Mouse (Mus musculus): ENCODE measurements around the gene Tomm7. TPM values are rescaled to one million over a fixed set of nuclear protein-coding genes. Genes with fewer than 3 reads are reported as not detected.
"Not testable (repeated sequence)": the region's sequence is repeated elsewhere in the genome, so short reads cannot be mapped to it uniquely, and the experiment has no call there.

The Tomm7 gene
- polyA plus RNA-seq, 1 experiment: 125 TPM

- no peaks in the 10 kb centered on the region for H3K36me3 ChIP-seq (ENCODE audit: control insufficient read depth, insufficient read depth)
- H3K27me3 ChIP-seq (ENCODE audit: control insufficient read depth, insufficient read depth, insufficient read length): no peaks in the 10 kb centered on the region
- TF ChIP-seq MYOD1 (IDR thresholded peaks at IDR 0.05; ENCODE audit: control insufficient read depth, insufficient read length, low read depth): no peak
- no peak for TF ChIP-seq FOSL1 (IDR thresholded peaks at IDR 0.05; ENCODE audit: insufficient read depth, low read length, poor library complexity, severe bottlenecking)
- TF ChIP-seq MYOG (IDR thresholded peaks at IDR 0.05; ENCODE audit: control insufficient read depth, extremely low read depth, insufficient read length): no peak
- no peak for TF ChIP-seq CEBPB (IDR thresholded peaks at IDR 0.05; ENCODE audit: low read depth)
- TF ChIP-seq MAX (IDR thresholded peaks at IDR 0.05): no peak
- TF ChIP-seq USF1 (IDR thresholded peaks at IDR 0.05; ENCODE audit: low read depth): no peak
- TF ChIP-seq CTCF (IDR thresholded peaks at IDR 0.05; ENCODE audit: control insufficient read depth, insufficient read depth, insufficient read length): no peak
- H3K79me2 ChIP-seq (ENCODE audit: control insufficient read depth, insufficient read depth): no peaks in the 10 kb centered on the region
- no peak overlapping the region for H3ac ChIP-seq (ENCODE audit: control insufficient read depth, insufficient read length, low read depth)
- H3K79me3 ChIP-seq (ENCODE audit: low read depth): no peaks in the 10 kb centered on the region
- H3K4me3 ChIP-seq (ENCODE audit: insufficient read depth, poor library complexity, severe bottlenecking): no peak overlapping the region
These were observed 30.5 kb upstream of the Tomm7 start for GRCm38 (mm10) chr5:23874457-23874856.

GRCm38 (mm10) chr5:23872586-23872985 is 28.6 kb upstream of the Tomm7 start:
- H3ac ChIP-seq (ENCODE audit: control insufficient read depth, insufficient read length, low read depth): no peak overlapping the region
- H3K4me3 ChIP-seq (ENCODE audit: insufficient read depth, poor library complexity, severe bottlenecking): no peak overlapping the region
- no peaks in the 10 kb centered on the region for H3K27me3 ChIP-seq (ENCODE audit: control insufficient read depth, insufficient read depth, insufficient read length)
- H3K79me2 ChIP-seq (ENCODE audit: control insufficient read depth, insufficient read depth): no peaks in the 10 kb centered on the region
- H3K79me3 ChIP-seq (ENCODE audit: low read depth): no peaks in the 10 kb centered on the region
- TF ChIP-seq USF1 (IDR thresholded peaks at IDR 0.05; ENCODE audit: low read depth) (no peak), CEBPB (IDR thresholded peaks at IDR 0.05; ENCODE audit: low read depth) (no peak), FOSL1 (IDR thresholded peaks at IDR 0.05; ENCODE audit: insufficient read depth, low read length, poor library complexity, severe bottlenecking) (no peak), MAX (IDR thresholded peaks at IDR 0.05) (no peak), CTCF (IDR thresholded peaks at IDR 0.05; ENCODE audit: control insufficient read depth, insufficient read depth, insufficient read length) (no peak), MYOG (IDR thresholded peaks at IDR 0.05; ENCODE audit: control insufficient read depth, extremely low read depth, insufficient read length) (no peak), MYOD1 (IDR thresholded peaks at IDR 0.05; ENCODE audit: control insufficient read depth, insufficient read length, low read depth) (no peak)
- no peaks in the 10 kb centered on the region for H3K36me3 ChIP-seq (ENCODE audit: control insufficient read depth, insufficient read depth)

- H3K36me3 ChIP-seq (ENCODE audit: control insufficient read depth, insufficient read depth); H3K4me3 ChIP-seq (ENCODE audit: insufficient read depth, poor library complexity, severe bottlenecking); H3K79me3 ChIP-seq (ENCODE audit: low read depth); H3ac ChIP-seq (ENCODE audit: control insufficient read depth, insufficient read length, low read depth); H3K79me2 ChIP-seq (ENCODE audit: control insufficient read depth, insufficient read depth); H3K27me3 ChIP-seq (ENCODE audit: control insufficient read depth, insufficient read depth, insufficient read length): not testable (repeated sequence)
These were observed 27.4 kb upstream of the Tomm7 start for GRCm38 (mm10) chr5:23871323-23871722.

- no peak overlapping the region for H3ac ChIP-seq (ENCODE audit: control insufficient read depth, insufficient read length, low read depth)
- no peaks in the 10 kb centered on the region for H3K79me3 ChIP-seq (ENCODE audit: low read depth)
- no peak overlapping the region for H3K4me3 ChIP-seq (ENCODE audit: insufficient read depth, poor library complexity, severe bottlenecking)
- no peak for TF ChIP-seq MAX (IDR thresholded peaks at IDR 0.05)
- TF ChIP-seq USF1 (IDR thresholded peaks at IDR 0.05; ENCODE audit: low read depth): no peak
- TF ChIP-seq MYOD1 (IDR thresholded peaks at IDR 0.05; ENCODE audit: control insufficient read depth, insufficient read length, low read depth): no peak
- TF ChIP-seq FOSL1 (IDR thresholded peaks at IDR 0.05; ENCODE audit: insufficient read depth, low read length, poor library complexity, severe bottlenecking): no peak
- no peak for TF ChIP-seq CEBPB (IDR thresholded peaks at IDR 0.05; ENCODE audit: low read depth)
- TF ChIP-seq MYOG (IDR thresholded peaks at IDR 0.05; ENCODE audit: control insufficient read depth, extremely low read depth, insufficient read length): no peak
- TF ChIP-seq CTCF (IDR thresholded peaks at IDR 0.05; ENCODE audit: control insufficient read depth, insufficient read depth, insufficient read length): no peak
- no peaks in the 10 kb centered on the region for H3K36me3 ChIP-seq (ENCODE audit: control insufficient read depth, insufficient read depth)
- H3K79me2 ChIP-seq (ENCODE audit: control insufficient read depth, insufficient read depth): no peaks in the 10 kb centered on the region
- no peaks in the 10 kb centered on the region for H3K27me3 ChIP-seq (ENCODE audit: control insufficient read depth, insufficient read depth, insufficient read length)
These were observed 22.0 kb upstream of the Tomm7 start for GRCm38 (mm10) chr5:23865941-23866340.

- Histone ChIP-seq H3K27me3 (ENCODE audit: control insufficient read depth, insufficient read depth, insufficient read length) (no peaks in the 10 kb centered on the region), H3K4me3 (ENCODE audit: insufficient read depth, poor library complexity, severe bottlenecking) (no peak overlapping the region), H3ac (ENCODE audit: control insufficient read depth, insufficient read length, low read depth) (no peak overlapping the region), H3K79me2 (ENCODE audit: control insufficient read depth, insufficient read depth) (no peaks in the 10 kb centered on the region), H3K79me3 (ENCODE audit: low read depth) (no peaks in the 10 kb centered on the region), H3K36me3 (ENCODE audit: control insufficient read depth, insufficient read depth) (no peaks in the 10 kb centered on the region)
- TF ChIP-seq FOSL1 (IDR thresholded peaks at IDR 0.05; ENCODE audit: insufficient read depth, low read length, poor library complexity, severe bottlenecking): no peak
- no peak for TF ChIP-seq MYOD1 (IDR thresholded peaks at IDR 0.05; ENCODE audit: control insufficient read depth, insufficient read length, low read depth)
- TF ChIP-seq MYOG (IDR thresholded peaks at IDR 0.05; ENCODE audit: control insufficient read depth, extremely low read depth, insufficient read length): no peak
- TF ChIP-seq CEBPB (IDR thresholded peaks at IDR 0.05; ENCODE audit: low read depth): no peak
- TF ChIP-seq MAX (IDR thresholded peaks at IDR 0.05): no peak
- no peak for TF ChIP-seq USF1 (IDR thresholded peaks at IDR 0.05; ENCODE audit: low read depth)
- no peak for TF ChIP-seq CTCF (IDR thresholded peaks at IDR 0.05; ENCODE audit: control insufficient read depth, insufficient read depth, insufficient read length)
These were observed 20.3 kb upstream of the Tomm7 start for GRCm38 (mm10) chr5:23864054-23864965.
